Mouse (Mus musculus): Measurements from ENCODE around the gene Ifitm7. TPM values are rescaled to one million over a fixed set of nuclear protein-coding genes. Genes with fewer than 3 reads are reported as not detected.

The Ifitm7 gene
- polyA plus RNA-seq, 1 experiment: 10.1 TPM

GRCm38 (mm10) chr16:14005266-14005665, 18.6 kb upstream of the Ifitm7 start:
- Histone ChIP-seq H3K27ac (ENCODE audit: insufficient read depth, low read length) (no peak overlapping the region), H3K9me3 (replicated peaks; ENCODE audit: control insufficient read depth, insufficient read depth, low read length, poor library complexity, severe bottlenecking) (no peaks in the 10 kb centered on the region), H3K36me3 (ENCODE audit: control insufficient read depth, insufficient read depth, low read length, poor library complexity, severe bottlenecking) (no peaks in the 10 kb centered on the region), H3K4me3 (ENCODE audit: low read depth, low read length) (no peak overlapping the region), H3K4me1 (ENCODE audit: control insufficient read depth, insufficient read depth, low read length) (no peaks in the 10 kb centered on the region), H3K27me3 (ENCODE audit: control insufficient read depth, insufficient read depth, low read length, poor library complexity, severe bottlenecking) (no peaks in the 10 kb centered on the region), H3K9ac (ENCODE audit: low read depth, poor library complexity, severe bottlenecking) (no peak overlapping the region)
- TF ChIP-seq CTCF (IDR thresholded peaks at IDR 0.05; ENCODE audit: low read depth, low read length) (no peak), POLR2A (IDR thresholded peaks at IDR 0.05; ENCODE audit: insufficient read depth, low read length) (no peak), EP300 (IDR thresholded peaks at IDR 0.05; ENCODE audit: insufficient read depth, low read depth, low read length) (no peak)

GRCm38 (mm10) chr16:14004726-14005125, 18.0 kb upstream of the Ifitm7 start:
- Histone ChIP-seq H3K9ac (ENCODE audit: low read depth, poor library complexity, severe bottlenecking) (no peak overlapping the region), H3K36me3 (ENCODE audit: control insufficient read depth, insufficient read depth, low read length, poor library complexity, severe bottlenecking) (no peaks in the 10 kb centered on the region), H3K4me3 (ENCODE audit: low read depth, low read length) (no peak overlapping the region), H3K4me1 (ENCODE audit: control insufficient read depth, insufficient read depth, low read length) (no peaks in the 10 kb centered on the region), H3K27me3 (ENCODE audit: control insufficient read depth, insufficient read depth, low read length, poor library complexity, severe bottlenecking) (no peaks in the 10 kb centered on the region), H3K9me3 (replicated peaks; ENCODE audit: control insufficient read depth, insufficient read depth, low read length, poor library complexity, severe bottlenecking) (no peaks in the 10 kb centered on the region), H3K27ac (ENCODE audit: insufficient read depth, low read length) (no peak overlapping the region)
- TF ChIP-seq EP300 (IDR thresholded peaks at IDR 0.05; ENCODE audit: insufficient read depth, low read depth, low read length) (no peak), POLR2A (IDR thresholded peaks at IDR 0.05; ENCODE audit: insufficient read depth, low read length) (no peak), CTCF (IDR thresholded peaks at IDR 0.05; ENCODE audit: low read depth, low read length) (no peak)

GRCm38 (mm10) chr16:14004170-14004569, 17.5 kb upstream of the Ifitm7 start:
- Histone ChIP-seq H3K27me3 (ENCODE audit: control insufficient read depth, insufficient read depth, low read length, poor library complexity, severe bottlenecking) (no peaks in the 10 kb centered on the region), H3K36me3 (ENCODE audit: control insufficient read depth, insufficient read depth, low read length, poor library complexity, severe bottlenecking) (no peaks in the 10 kb centered on the region), H3K4me3 (ENCODE audit: low read depth, low read length) (no peak overlapping the region), H3K9ac (ENCODE audit: low read depth, poor library complexity, severe bottlenecking) (no peak overlapping the region), H3K9me3 (replicated peaks; ENCODE audit: control insufficient read depth, insufficient read depth, low read length, poor library complexity, severe bottlenecking) (no peaks in the 10 kb centered on the region), H3K27ac (ENCODE audit: insufficient read depth, low read length) (no peak overlapping the region), H3K4me1 (ENCODE audit: control insufficient read depth, insufficient read depth, low read length) (no peaks in the 10 kb centered on the region)
- no peak for TF ChIP-seq EP300 (IDR thresholded peaks at IDR 0.05; ENCODE audit: insufficient read depth, low read depth, low read length)
- TF ChIP-seq CTCF (IDR thresholded peaks at IDR 0.05; ENCODE audit: low read depth, low read length): peak; percentile 86

- H3K9ac ChIP-seq (ENCODE audit: low read depth, poor library complexity, severe bottlenecking): no peak overlapping the region
Measured at GRCm38 (mm10) chr16:14003386-14004130, 16.9 kb upstream of the Ifitm7 start.

GRCm38 (mm10) chr16:13994502-13994901, 7.8 kb upstream of the Ifitm7 start:
- Histone ChIP-seq H3K9ac (ENCODE audit: low read depth, poor library complexity, severe bottlenecking) (no peak overlapping the region), H3K9me3 (replicated peaks; ENCODE audit: control insufficient read depth, insufficient read depth, low read length, poor library complexity, severe bottlenecking) (no peaks in the 10 kb centered on the region), H3K4me1 (ENCODE audit: control insufficient read depth, insufficient read depth, low read length) (no peaks in the 10 kb centered on the region), H3K36me3 (ENCODE audit: control insufficient read depth, insufficient read depth, low read length, poor library complexity, severe bottlenecking) (no peaks in the 10 kb centered on the region), H3K27me3 (ENCODE audit: control insufficient read depth, insufficient read depth, low read length, poor library complexity, severe bottlenecking) (no peaks in the 10 kb centered on the region), H3K27ac (ENCODE audit: insufficient read depth, low read length) (no peak overlapping the region), H3K4me3 (ENCODE audit: low read depth, low read length) (no peak overlapping the region)
- TF ChIP-seq CTCF (IDR thresholded peaks at IDR 0.05; ENCODE audit: low read depth, low read length) (no peak), POLR2A (IDR thresholded peaks at IDR 0.05; ENCODE audit: insufficient read depth, low read length) (no peak), EP300 (IDR thresholded peaks at IDR 0.05; ENCODE audit: insufficient read depth, low read depth, low read length) (no peak)

More at GRCm38 (mm10) chr16:14003386-14004130, 16.9 kb upstream of the Ifitm7 start:
- no peaks in the 10 kb centered on the region for H3K36me3 ChIP-seq (ENCODE audit: control insufficient read depth, insufficient read depth, low read length, poor library complexity, severe bottlenecking)
- H3K9me3 ChIP-seq (replicated peaks; ENCODE audit: control insufficient read depth, insufficient read depth, low read length, poor library complexity, severe bottlenecking): no peaks in the 10 kb centered on the region
- no peaks in the 10 kb centered on the region for H3K27me3 ChIP-seq (ENCODE audit: control insufficient read depth, insufficient read depth, low read length, poor library complexity, severe bottlenecking)
- no peak overlapping the region for H3K4me3 ChIP-seq (ENCODE audit: low read depth, low read length)
- TF ChIP-seq CTCF (IDR thresholded peaks at IDR 0.05; ENCODE audit: low read depth, low read length): no peak
- H3K27ac ChIP-seq (ENCODE audit: insufficient read depth, low read length): no peak overlapping the region
- no peaks in the 10 kb centered on the region for H3K4me1 ChIP-seq (ENCODE audit: control insufficient read depth, insufficient read depth, low read length)

GRCm38 (mm10) chr16:13994076-13994475, 7.4 kb upstream of the Ifitm7 start:
- H3K4me3 ChIP-seq (ENCODE audit: low read depth, low read length): no peak overlapping the region

More at GRCm38 (mm10) chr16:13994076-13994475, 7.4 kb upstream of the Ifitm7 start:
- Histone ChIP-seq H3K36me3 (ENCODE audit: control insufficient read depth, insufficient read depth, low read length, poor library complexity, severe bottlenecking) (no peaks in the 10 kb centered on the region), H3K27me3 (ENCODE audit: control insufficient read depth, insufficient read depth, low read length, poor library complexity, severe bottlenecking) (no peaks in the 10 kb centered on the region), H3K9ac (ENCODE audit: low read depth, poor library complexity, severe bottlenecking) (no peak overlapping the region), H3K9me3 (replicated peaks; ENCODE audit: control insufficient read depth, insufficient read depth, low read length, poor library complexity, severe bottlenecking) (no peaks in the 10 kb centered on the region), H3K27ac (ENCODE audit: insufficient read depth, low read length) (no peak overlapping the region), H3K4me1 (ENCODE audit: control insufficient read depth, insufficient read depth, low read length) (no peaks in the 10 kb centered on the region)
- no peak for TF ChIP-seq CTCF (IDR thresholded peaks at IDR 0.05; ENCODE audit: low read depth, low read length)
- TF ChIP-seq POLR2A (IDR thresholded peaks at IDR 0.05; ENCODE audit: insufficient read depth, low read length): no peak
- TF ChIP-seq EP300 (IDR thresholded peaks at IDR 0.05; ENCODE audit: insufficient read depth, low read depth, low read length): no peak
